Mouse (Mus musculus) heart, adult 2 months (tissue): Measurements from ENCODE around the gene Med15. TPM values are rescaled to one million over a fixed set of nuclear protein-coding genes. Genes with fewer than 3 reads are reported as not detected.
"Not testable (repeated sequence)": the region's sequence is repeated elsewhere in the genome, so short reads cannot be mapped to it uniquely, and the experiment has no call there.

Experiments
- DNase-seq, 2 experiments: peaks; one replicate each; pipeline ENCODE4 v3.0.0; 2021
- H3K27ac ChIP-seq: fragments of 200-600 bp; 2 replicates; pipeline ENCODE4 v1.8.1; 2022
- H3K27me3 ChIP-seq: fragments of 200-500 bp; 2 replicates; pipeline ENCODE4 v1.6.1; 2012; ENCODE audit warnings: mild to moderate bottlenecking, low read length, inconsistent platforms, mixed read lengths; ENCODE audit not compliant: control insufficient read depth, insufficient read depth
- H3K36me3 ChIP-seq: fragments of 200-500 bp; 2 replicates; pipeline ENCODE4 v1.6.1; 2012; ENCODE audit warnings: low read length, inconsistent platforms; ENCODE audit not compliant: control insufficient read depth, insufficient read depth
- H3K4me1 ChIP-seq: fragments of 200-500 bp; 2 replicates; pipeline ENCODE4 v1.6.1; 2011; ENCODE audit warnings: low read length; ENCODE audit not compliant: control insufficient read depth, insufficient read depth
- H3K4me3 ChIP-seq: fragments of 200-600 bp; 2 replicates; pipeline ENCODE4 v1.8.1; 2022
- H3K79me2 ChIP-seq: fragments of 200-500 bp; replicated peaks from 2 replicates; pipeline ENCODE4 v1.6.1; 2012; ENCODE audit warnings: mild to moderate bottlenecking, inconsistent platforms, low read length, moderate library complexity, mixed read lengths; ENCODE audit not compliant: control insufficient read depth, insufficient read depth
- H3K9ac ChIP-seq: fragments of 200-500 bp; 2 replicates; pipeline ENCODE4 v1.6.1; 2012; ENCODE audit warnings: low read depth, mild to moderate bottlenecking, control low read depth, inconsistent platforms, low read length, mixed read lengths
- CTCF ChIP-seq: fragments of 200-600 bp; IDR thresholded peaks from 2 replicates; pipeline ENCODE4 v1.8.1; 2022; ENCODE audit warnings: antibody characterized with exemption, mild to moderate bottlenecking, moderate library complexity
- EP300 ChIP-seq: fragments of 200-500 bp; IDR thresholded peaks from 2 replicates; pipeline ENCODE4 v1.6.1; 2011; ENCODE audit warnings: low read depth, low read length, control low read depth; ENCODE audit not compliant: insufficient read depth
- POLR2A ChIP-seq: fragments of 200-500 bp; IDR thresholded peaks from 2 replicates; pipeline ENCODE4 v1.6.1; 2011; ENCODE audit warnings: mild to moderate bottlenecking, low read depth, low read length, control low read depth; ENCODE audit not compliant: insufficient read depth
- WGBS: fragments of 180-500 bp; shearing (Covaris S2); methylation state at CpG from one replicate; pipeline ENCODE4 v1.1.7; 2018; 5-methylcytosine and 5-hydroxymethylcytosine counted together
- intact Hi-C: fragments of 180-260 bp; cut with DNase I; formaldehyde crosslinking; loops from one replicate; pipeline ENCODE4 v1.15.1; 2025
- polyA plus RNA-seq: library from polyadenylated mRNA; depleted of rRNA; stranded (reverse); fragments of >200 nt; gene quantifications from 2 replicates; pipeline ENCODE4 v1.2.3, GENCODE M21; 2012; rRNA removed
- total RNA-seq, 2 experiments: library from RNA; stranded (reverse); gene quantifications; 2 replicates each; pipeline ENCODE4 v1.2.3; 2021

Gene Med15
- total and polyA plus RNA-seq, 3 experiments = 21.5 to 44.3 (median 24.9) TPM

- Histone ChIP-seq H3K79me2 (no peaks in the 10 kb centered on the region), H3K27ac (no peak overlapping the region), H3K36me3 (no peaks in the 10 kb centered on the region), H3K27me3 (no peaks in the 10 kb centered on the region), H3K4me1 (no peaks in the 10 kb centered on the region), H3K4me3 (no peak overlapping the region), H3K9ac (no peak overlapping the region)
- DNase-seq = peak; percentile 34 to 46
- intact Hi-C loops = loop anchor here (5.0 kb wide), 1 partner anchor 109 kb away; no protein-coding TSS in a partner anchor
- 16% methylated on average over 13 of the region's 13 CpGs for WGBS
- peak; percentile 70 for TF ChIP-seq CTCF
- no peak for TF ChIP-seq EP300
- TF ChIP-seq POLR2A = no peak
Measured at GRCm38 (mm10) chr16:17617922-17618565, 114.6 kb downstream of the Med15 start.

- H3K4me1 ChIP-seq = no peaks in the 10 kb centered on the region
- no peak for DNase-seq
- no peak overlapping the region for H3K4me3 ChIP-seq
- H3K36me3 ChIP-seq = no peaks in the 10 kb centered on the region
- intact Hi-C loops = loop anchor here (5.0 kb wide), 1 partner anchor 111 kb away; no protein-coding TSS in a partner anchor
- TF ChIP-seq CTCF = no peak
- no peak for TF ChIP-seq POLR2A
- no peak for TF ChIP-seq EP300
- H3K9ac ChIP-seq = no peak overlapping the region
- 73% methylated on average over 5 of the region's 5 CpGs for WGBS
- no peaks in the 10 kb centered on the region for H3K27me3 ChIP-seq
- H3K27ac ChIP-seq = no peak overlapping the region
- H3K79me2 ChIP-seq = no peaks in the 10 kb centered on the region
Measured at GRCm38 (mm10) chr16:17616212-17616611, 116.5 kb downstream of the Med15 start.

GRCm38 (mm10) chr16:17614740-17615139 lies 118.0 kb downstream of the Med15 start:
- not testable (repeated sequence) for H3K4me3 ChIP-seq, H3K27me3 ChIP-seq, H3K9ac ChIP-seq, H3K79me2 ChIP-seq, DNase-seq, H3K27ac ChIP-seq, H3K36me3 ChIP-seq, H3K4me1 ChIP-seq
- WGBS = 81% methylated on average over 6 of the region's 6 CpGs
- intact Hi-C loops = loop anchor here (1.0 to 5.0 kb wide), 3 partner anchors 56 to 212 kb away; no protein-coding TSS in a partner anchor
- TF ChIP-seq CTCF = peak; percentile 75

GRCm38 (mm10) chr16:17611383-17611782 lies 121.3 kb downstream of the Med15 start:
- H3K9ac ChIP-seq = no peak overlapping the region
- no peaks in the 10 kb centered on the region for H3K4me1 ChIP-seq
- TF ChIP-seq POLR2A (no peak), CTCF (no peak), EP300 (no peak)
- no peaks in the 10 kb centered on the region for H3K79me2 ChIP-seq
- no peak overlapping the region for H3K4me3 ChIP-seq
- H3K27me3 ChIP-seq = no peaks in the 10 kb centered on the region
- 63% methylated on average over 4 of the region's 4 CpGs for WGBS
- intact Hi-C loops = no loop called here
- H3K36me3 ChIP-seq = no peaks in the 10 kb centered on the region
- DNase-seq = no peak
- H3K27ac ChIP-seq = no peak overlapping the region

- Histone ChIP-seq H3K27ac (no peak overlapping the region), H3K79me2 (no peaks in the 10 kb centered on the region), H3K36me3 (no peaks in the 10 kb centered on the region), H3K9ac (no peak overlapping the region), H3K4me1 (no peaks in the 10 kb centered on the region), H3K27me3 (no peaks in the 10 kb centered on the region), H3K4me3 (no peak overlapping the region)
- intact Hi-C loops = no loop called here
- WGBS = 65% methylated on average over 5 of the region's 5 CpGs
- no peak for DNase-seq
- no peak for TF ChIP-seq CTCF
- no peak for TF ChIP-seq POLR2A
- no peak for TF ChIP-seq EP300
Measured at GRCm38 (mm10) chr16:17605684-17606083, 127.0 kb downstream of the Med15 start.

GRCm38 (mm10) chr16:17604941-17605340 lies 127.8 kb downstream of the Med15 start:
- no peaks in the 10 kb centered on the region for H3K79me2 ChIP-seq
- no peak for DNase-seq
- intact Hi-C loops = no loop called here
- H3K4me3 ChIP-seq = no peak overlapping the region
- TF ChIP-seq POLR2A (no peak), EP300 (no peak), CTCF (no peak)
- H3K9ac ChIP-seq = no peak overlapping the region
- H3K4me1 ChIP-seq = no peaks in the 10 kb centered on the region
- no peaks in the 10 kb centered on the region for H3K36me3 ChIP-seq
- 60% methylated on average over 4 of the region's 4 CpGs for WGBS
- H3K27me3 ChIP-seq = no peaks in the 10 kb centered on the region
- no peak overlapping the region for H3K27ac ChIP-seq

Other genes with a start within 250 kb of the Med15 start
- gene Aifm3, start 243.3 kb downstream of the Med15 start, total RNA-seq = under 1 TPM in 1 of 2 experiments, not detected in 1; 0.14 TPM
- 0.08 and 0.09 TPM in 2 replicates for gene Aifm3, start 243.3 kb downstream of the Med15 start, polyA plus RNA-seq
- gene Lztr1, start 224.2 kb downstream of the Med15 start, total RNA-seq = 10 to 100 TPM; 24.3 to 28.5 TPM
- 98.0 and 104 TPM in 2 replicates for gene Lztr1, start 224.2 kb downstream of the Med15 start, polyA plus RNA-seq
- gene Thap7, start 201.8 kb downstream of the Med15 start, total RNA-seq = 10 to 100 TPM; 13.3 to 16.0 TPM
- gene Thap7, start 201.8 kb downstream of the Med15 start, polyA plus RNA-seq = 32.2 and 32.3 TPM in 2 replicates
- not detected for gene Lrrc74b, start 171.6 kb downstream of the Med15 start, total RNA-seq
- gene Lrrc74b, start 171.6 kb downstream of the Med15 start, polyA plus RNA-seq = 0.12 and 0.61 TPM in 2 replicates
- gene P2rx6, start 171.0 kb downstream of the Med15 start, total RNA-seq = under 1 TPM; 0.78 to 0.89 TPM
- 2.9 and 3.7 TPM in 2 replicates for gene P2rx6, start 171.0 kb downstream of the Med15 start, polyA plus RNA-seq
- gene Slc7a4, start 149.7 kb downstream of the Med15 start, total RNA-seq = 1 to 10 TPM; 2.3 to 2.9 TPM
- gene Slc7a4, start 149.7 kb downstream of the Med15 start, polyA plus RNA-seq = 3.7 and 5.7 TPM in 2 replicates
- gene Smpd4, start 113.5 kb downstream of the Med15 start, total RNA-seq = 10 to 100 TPM; 16.9 to 18.4 TPM
- gene Smpd4, start 113.5 kb downstream of the Med15 start, polyA plus RNA-seq = 45.9 and 46.9 TPM in 2 replicates
- gene Ccdc74a, start 86.4 kb downstream of the Med15 start, total RNA-seq = under 1 TPM; 0.26 to 0.32 TPM
- 0.16 and 0.47 TPM in 2 replicates for gene Ccdc74a, start 86.4 kb downstream of the Med15 start, polyA plus RNA-seq
- 10 to 100 TPM; 17.3 to 18.6 TPM for gene Klhl22, start 26.7 kb upstream of the Med15 start, total RNA-seq
- 23.6 and 30.2 TPM in 2 replicates for gene Klhl22, start 26.7 kb upstream of the Med15 start, polyA plus RNA-seq
- gene Scarf2, start 64.4 kb upstream of the Med15 start, total RNA-seq = 1 to 10 TPM; 4.1 to 5.2 TPM
- 10.8 and 13.4 TPM in 2 replicates for gene Scarf2, start 64.4 kb upstream of the Med15 start, polyA plus RNA-seq
- gene B830017H08Rik, start 100.2 kb upstream of the Med15 start, total RNA-seq = not detected
- not detected in 2 replicates for gene B830017H08Rik, start 100.2 kb upstream of the Med15 start, polyA plus RNA-seq
- gene Car15, start 105.5 kb upstream of the Med15 start, total RNA-seq = 1 to 10 TPM; 1.6 to 2.9 TPM
- gene Car15, start 105.5 kb upstream of the Med15 start, polyA plus RNA-seq = 4.6 and 5.2 TPM in 2 replicates
- gene Gm20518, start 158.8 kb upstream of the Med15 start, total RNA-seq = under 1 TPM; 0.20 to 0.31 TPM
- 0.68 and 1.1 TPM in 2 replicates for gene Gm20518, start 158.8 kb upstream of the Med15 start, polyA plus RNA-seq
- gene Tssk1, start 161.3 kb upstream of the Med15 start, total RNA-seq = under 1 TPM; 0.16 TPM
- gene Tssk1, start 161.3 kb upstream of the Med15 start, polyA plus RNA-seq = 0.27 and 0.29 TPM in 2 replicates
- gene Dgcr2, start 165.7 kb upstream of the Med15 start, total RNA-seq = 10 to 100 TPM; 46.5 to 55.7 TPM
- gene Dgcr2, start 165.7 kb upstream of the Med15 start, polyA plus RNA-seq = 64.3 and 77.9 TPM in 2 replicates
- gene Tssk2, start 165.7 kb upstream of the Med15 start, total RNA-seq = not detected
- gene Tssk2, start 165.7 kb upstream of the Med15 start, polyA plus RNA-seq = 0.33 and 0.44 TPM in 2 replicates
- gene Ess2, start 178.5 kb upstream of the Med15 start, total RNA-seq = 1 to 10 TPM; 8.0 to 8.3 TPM
- 11.4 and 12.6 TPM in 2 replicates for gene Ess2, start 178.5 kb upstream of the Med15 start, polyA plus RNA-seq
- not detected for gene Gsc2, start 182.2 kb upstream of the Med15 start, total RNA-seq
- not detected in 2 replicates for gene Gsc2, start 182.2 kb upstream of the Med15 start, polyA plus RNA-seq
- 1 to 10 TPM; 6.8 to 7.3 TPM for gene Slc25a1, start 195.3 kb upstream of the Med15 start, total RNA-seq
- 32.3 and 65.5 TPM in 2 replicates for gene Slc25a1, start 195.3 kb upstream of the Med15 start, polyA plus RNA-seq
- gene Vpreb2, start 247.5 kb upstream of the Med15 start, total RNA-seq = not detected
- gene Vpreb2, start 247.5 kb upstream of the Med15 start, polyA plus RNA-seq = not detected in 2 replicates